Mouse (Mus musculus): ENCODE measurements around the gene Chd2. TPM values are rescaled to one million over a fixed set of nuclear protein-coding genes. Genes with fewer than 3 reads are reported as not detected.
"Not testable (repeated sequence)": the region's sequence is repeated elsewhere in the genome, so short reads cannot be mapped to it uniquely, and the experiment has no call there.

The Chd2 gene
- total RNA-seq, 1 experiment, result 46.6 TPM

GRCm38 (mm10) chr7:73530846-73531245 lies 10.8 kb downstream of the Chd2 start:
- in situ Hi-C loops (cut with MboI; ENCODE audit: low sequenced_read_pairs in 2 of 2, unreplicated experiment in 2 of 2), result no loop called here
- Histone ChIP-seq H3K9ac (ENCODE audit: insufficient read depth, low read depth, low read length, poor library complexity, severe bottlenecking) (no peak overlapping the region), H3K27ac (ENCODE audit: insufficient read depth, low read depth, low read length, poor library complexity, severe bottlenecking) (peak overlapping the region; percentile 19; the same call in 1 of the 2 replicates), H3K9me3 (ENCODE audit: control insufficient read depth, insufficient read depth, low read depth, low read length) (no peaks in the 10 kb centered on the region), H3K36me3 (ENCODE audit: control insufficient read depth, insufficient read depth, low read length, poor library complexity, severe bottlenecking) (peaks cover 2% of the 10 kb centered on the region; the same call in 1 of the 2 replicates), H3K4me3 (ENCODE audit: insufficient read depth in 1 of 2, low read depth in 1 of 2, low read length in 2 of 2, poor library complexity in 1 of 2, severe bottlenecking in 1 of 2) (no peak overlapping the region), H3K4me1 (ENCODE audit: control insufficient read depth in 2 of 2, insufficient read depth in 2 of 2, low read length in 2 of 2, poor library complexity in 1 of 2) (peaks cover 6 to 9% of the 10 kb centered on the region in 2 experiments)
- DNase-seq (ENCODE audit: low read depth, low spot score), result no peak
- TF ChIP-seq HCFC1 (IDR thresholded peaks at IDR 0.05; ENCODE audit: borderline replicate concordance, insufficient read depth, low read length) (no peak), ZC3H11A (IDR thresholded peaks at IDR 0.05; ENCODE audit: borderline replicate concordance, low read depth, low read length) (no peak), ZNF384 (IDR thresholded peaks at IDR 0.05; ENCODE audit: low read depth, low read length) (no peak), CHD2 (IDR thresholded peaks at IDR 0.05; ENCODE audit: low read depth, low read length) (no peak), MAFK (IDR thresholded peaks at IDR 0.05; ENCODE audit: insufficient read depth, low read depth, low read length) (no peak)

GRCm38 (mm10) chr7:73530164-73530563 lies 11.5 kb downstream of the Chd2 start:
- Histone ChIP-seq H3K4me3 (ENCODE audit: insufficient read depth in 1 of 2, low read depth in 1 of 2, low read length in 2 of 2, poor library complexity in 1 of 2, severe bottlenecking in 1 of 2) (no peak overlapping the region), H3K9ac (ENCODE audit: insufficient read depth, low read depth, low read length, poor library complexity, severe bottlenecking) (no peak overlapping the region), H3K4me1 (ENCODE audit: control insufficient read depth in 2 of 2, insufficient read depth in 2 of 2, low read length in 2 of 2, poor library complexity in 1 of 2) (peaks cover 6 to 8% of the 10 kb centered on the region in 2 experiments), H3K27ac (ENCODE audit: insufficient read depth, low read depth, low read length, poor library complexity, severe bottlenecking) (no peak overlapping the region), H3K9me3 (ENCODE audit: control insufficient read depth, insufficient read depth, low read depth, low read length) (no peaks in the 10 kb centered on the region), H3K36me3 (ENCODE audit: control insufficient read depth, insufficient read depth, low read length, poor library complexity, severe bottlenecking) (peaks cover 2% of the 10 kb centered on the region; the same call in 1 of the 2 replicates)
- in situ Hi-C loops (cut with MboI; ENCODE audit: low sequenced_read_pairs in 2 of 2, unreplicated experiment in 2 of 2), result no loop called here
- DNase-seq (ENCODE audit: low read depth, low spot score), result no peak
- TF ChIP-seq HCFC1 (IDR thresholded peaks at IDR 0.05; ENCODE audit: borderline replicate concordance, insufficient read depth, low read length) (no peak), ZNF384 (IDR thresholded peaks at IDR 0.05; ENCODE audit: low read depth, low read length) (no peak), ZC3H11A (IDR thresholded peaks at IDR 0.05; ENCODE audit: borderline replicate concordance, low read depth, low read length) (no peak), CHD2 (IDR thresholded peaks at IDR 0.05; ENCODE audit: low read depth, low read length) (no peak), MAFK (IDR thresholded peaks at IDR 0.05; ENCODE audit: insufficient read depth, low read depth, low read length) (no peak)

GRCm38 (mm10) chr7:73529261-73529660 lies 12.4 kb downstream of the Chd2 start:
- no peak for DNase-seq (ENCODE audit: low read depth, low spot score)
- H3K9me3 ChIP-seq (ENCODE audit: control insufficient read depth, insufficient read depth, low read depth, low read length), result no peaks in the 10 kb centered on the region
- in situ Hi-C loops (cut with MboI; ENCODE audit: low sequenced_read_pairs in 2 of 2, unreplicated experiment in 2 of 2), result no loop called here
- no peak overlapping the region for H3K4me3 ChIP-seq (ENCODE audit: insufficient read depth in 1 of 2, low read depth in 1 of 2, low read length in 2 of 2, poor library complexity in 1 of 2, severe bottlenecking in 1 of 2)
- H3K9ac ChIP-seq (ENCODE audit: insufficient read depth, low read depth, low read length, poor library complexity, severe bottlenecking), result no peak overlapping the region
- peaks cover 5 to 8% of the 10 kb centered on the region in 2 experiments for H3K4me1 ChIP-seq (ENCODE audit: control insufficient read depth in 2 of 2, insufficient read depth in 2 of 2, low read length in 2 of 2, poor library complexity in 1 of 2)
- H3K36me3 ChIP-seq (ENCODE audit: control insufficient read depth, insufficient read depth, low read length, poor library complexity, severe bottlenecking), result peaks cover 2% of the 10 kb centered on the region; the same call in 1 of the 2 replicates
- TF ChIP-seq CHD2 (IDR thresholded peaks at IDR 0.05; ENCODE audit: low read depth, low read length) (no peak), ZNF384 (IDR thresholded peaks at IDR 0.05; ENCODE audit: low read depth, low read length) (no peak), ZC3H11A (IDR thresholded peaks at IDR 0.05; ENCODE audit: borderline replicate concordance, low read depth, low read length) (no peak), HCFC1 (IDR thresholded peaks at IDR 0.05; ENCODE audit: borderline replicate concordance, insufficient read depth, low read length) (no peak), MAFK (IDR thresholded peaks at IDR 0.05; ENCODE audit: insufficient read depth, low read depth, low read length) (no peak)
- H3K27ac ChIP-seq (ENCODE audit: insufficient read depth, low read depth, low read length, poor library complexity, severe bottlenecking), result no peak overlapping the region

- DNase-seq (ENCODE audit: low read depth, low spot score); H3K4me1 ChIP-seq (ENCODE audit: control insufficient read depth in 2 of 2, insufficient read depth in 2 of 2, low read length in 2 of 2, poor library complexity in 1 of 2); H3K27ac ChIP-seq (ENCODE audit: insufficient read depth, low read depth, low read length, poor library complexity, severe bottlenecking); H3K9ac ChIP-seq (ENCODE audit: insufficient read depth, low read depth, low read length, poor library complexity, severe bottlenecking); H3K36me3 ChIP-seq (ENCODE audit: control insufficient read depth, insufficient read depth, low read length, poor library complexity, severe bottlenecking); in situ Hi-C loops (cut with MboI; ENCODE audit: low sequenced_read_pairs in 2 of 2, unreplicated experiment in 2 of 2); H3K9me3 ChIP-seq (ENCODE audit: control insufficient read depth, insufficient read depth, low read depth, low read length); H3K4me3 ChIP-seq (ENCODE audit: insufficient read depth in 1 of 2, low read depth in 1 of 2, low read length in 2 of 2, poor library complexity in 1 of 2, severe bottlenecking in 1 of 2): not testable (repeated sequence)
Observed at GRCm38 (mm10) chr7:73528377-73528894, 13.2 kb downstream of the Chd2 start.

- no peak overlapping the region for H3K27ac ChIP-seq (ENCODE audit: insufficient read depth, low read depth, low read length, poor library complexity, severe bottlenecking)
- TF ChIP-seq CHD2 (IDR thresholded peaks at IDR 0.05; ENCODE audit: low read depth, low read length), result no peak
- TF ChIP-seq HCFC1 (IDR thresholded peaks at IDR 0.05; ENCODE audit: borderline replicate concordance, insufficient read depth, low read length), result no peak
- no peak for TF ChIP-seq ZC3H11A (IDR thresholded peaks at IDR 0.05; ENCODE audit: borderline replicate concordance, low read depth, low read length)
- TF ChIP-seq MAFK (IDR thresholded peaks at IDR 0.05; ENCODE audit: insufficient read depth, low read depth, low read length), result no peak
- H3K36me3 ChIP-seq (ENCODE audit: control insufficient read depth, insufficient read depth, low read length, poor library complexity, severe bottlenecking), result peaks cover 2% of the 10 kb centered on the region; the same call in 1 of the 2 replicates
Observed at GRCm38 (mm10) chr7:73527225-73527624, 14.4 kb downstream of the Chd2 start.

More at GRCm38 (mm10) chr7:73527225-73527624, 14.4 kb downstream of the Chd2 start:
- H3K9me3 ChIP-seq (ENCODE audit: control insufficient read depth, insufficient read depth, low read depth, low read length), result no peaks in the 10 kb centered on the region
- H3K4me1 ChIP-seq (ENCODE audit: control insufficient read depth in 2 of 2, insufficient read depth in 2 of 2, low read length in 2 of 2, poor library complexity in 1 of 2), result peaks cover 2 to 5% of the 10 kb centered on the region in 2 experiments
- in situ Hi-C loops (cut with MboI; ENCODE audit: low sequenced_read_pairs in 2 of 2, unreplicated experiment in 2 of 2), result no loop called here
- H3K4me3 ChIP-seq (ENCODE audit: insufficient read depth in 1 of 2, low read depth in 1 of 2, low read length in 2 of 2, poor library complexity in 1 of 2, severe bottlenecking in 1 of 2), result no peak overlapping the region
- no peak for DNase-seq (ENCODE audit: low read depth, low spot score)
- no peak overlapping the region for H3K9ac ChIP-seq (ENCODE audit: insufficient read depth, low read depth, low read length, poor library complexity, severe bottlenecking)
